Mouse (Mus musculus) neutrophil, adult 83 days (primary cell): ENCODE results near the gene F5. TPM values are rescaled to one million over a fixed set of nuclear protein-coding genes. Genes with fewer than 3 reads are reported as not detected.

Experiments
- total RNA-seq, 2 experiments: library from RNA; stranded (reverse); gene quantifications; one replicate each; pipeline ENCODE4 v1.2.4; 2023

Gene F5
- 10 to 100 TPM; 61.9 to 68.1 TPM for total RNA-seq

GRCm38 (mm10) chr1:164151387-164152088 is at the start of gene F5:
Gene F5 (plus strand): TSS chr1:164151838.

GRCm38 (mm10) chr1:164114947-164115493 is 36.6 kb upstream of the F5 start, which contains the start of gene Selp:
Gene Selp (plus strand): TSS chr1:164115264.

GRCm38 (mm10) chr1:164248465-164249331 is 97.1 kb downstream of the F5 start, which contains the start of gene Slc19a2:
Gene Slc19a2 (plus strand): TSS chr1:164249046.

Other genes with a start within 250 kb of the F5 start
- 10 to 100 TPM; 20.0 to 21.5 TPM for gene Scyl3, start 222.7 kb upstream of the F5 start, total RNA-seq
- gene BC055324, start 157.0 kb upstream of the F5 start, total RNA-seq: 10 to 100 TPM in 1 of 2 experiments, 1 to 10 TPM in 1; 9.5 to 12.1 TPM
- gene Mettl18, start 156.9 kb upstream of the F5 start, total RNA-seq: 1 to 10 TPM; 1.9 TPM
- gene Sele, start 103.6 kb upstream of the F5 start, total RNA-seq: under 1 TPM; 0.11 to 0.22 TPM
- gene Sell, start 89.9 kb upstream of the F5 start, total RNA-seq: 100 to 1,000 TPM; 498 to 511 TPM
- gene Selp, start 36.6 kb upstream of the F5 start, total RNA-seq: 10 to 100 TPM in 1 of 2 experiments, 1 to 10 TPM in 1; 8.2 to 10.7 TPM
- gene Slc19a2, start 97.2 kb downstream of the F5 start, total RNA-seq: 1 to 10 TPM; 3.1 to 7.2 TPM
- 1 to 10 TPM; 4.2 to 4.7 TPM for gene Ccdc181, start 123.7 kb downstream of the F5 start, total RNA-seq
- gene Nme7, start 152.3 kb downstream of the F5 start, total RNA-seq: 10 to 100 TPM in 1 of 2 experiments, 1 to 10 TPM in 1; 7.9 to 10.3 TPM
- gene Blzf1, start 155.7 kb downstream of the F5 start, total RNA-seq: 10 to 100 TPM; 12.4 to 13.2 TPM